Mouse (Mus musculus): Measurements from ENCODE around the gene Gpr156.

- TF ChIP-seq CTCF (IDR thresholded peaks at IDR 0.05; ENCODE audit: low read depth), result no peak
- no peak for TF ChIP-seq EP300 (IDR thresholded peaks at IDR 0.05; ENCODE audit: low read depth)
Observed at GRCm38 (mm10) chr16:38001766-38002165, 85.5 kb downstream of the Gpr156 start.

Data from liver, postnatal 0 days (tissue).